Mouse (Mus musculus) ES-E14 (cell line): ENCODE measurements around the gene Gm9999. TPM values are rescaled to one million over a fixed set of nuclear protein-coding genes. Genes with fewer than 3 reads are reported as not detected.

ENCODE experiments used
- DNase-seq: peaks from one replicate; pipeline ENCODE4 v3.0.0-alpha.2; 2013; ENCODE audit warnings: low read depth, low spot score
- H3K27ac ChIP-seq: 2 replicates; pipeline ENCODE4 v1.5.1; 2012; ENCODE audit warnings: low read depth, mild to moderate bottlenecking, low read length, moderate library complexity, mixed read lengths; ENCODE audit not compliant: poor library complexity, insufficient read depth, severe bottlenecking
- H3K36me3 ChIP-seq: 2 replicates; pipeline ENCODE4 v1.6.1; 2012; ENCODE audit warnings: mild to moderate bottlenecking, low read length, moderate library complexity, mixed read lengths; ENCODE audit not compliant: control insufficient read depth, poor library complexity, insufficient read depth, severe bottlenecking
- H3K4me1 ChIP-seq, 2 experiments: fragments of 150-350 bp in 1 of 2; sonication (generic) in 1 of 2; 2 replicates each; pipeline ENCODE4 v1.6.1; 2012; ENCODE audit warnings: low read length in 2 of 2, mild to moderate bottlenecking in 1 of 2, mixed read lengths in 1 of 2; ENCODE audit not compliant: control insufficient read depth in 2 of 2, insufficient read depth in 2 of 2, poor library complexity in 1 of 2
- H3K4me3 ChIP-seq, 2 experiments: fragments of 150-350 bp in 1 of 2; sonication (generic) in 1 of 2; 2 replicates each; pipeline ENCODE4 v1.5.1; 2012; ENCODE audit warnings: low read length in 2 of 2, low read depth in 1 of 2, mild to moderate bottlenecking in 1 of 2, mixed read lengths in 1 of 2; ENCODE audit not compliant: insufficient read depth in 1 of 2, poor library complexity in 1 of 2, severe bottlenecking in 1 of 2
- H3K9ac ChIP-seq: 2 replicates; pipeline ENCODE4 v1.6.1; 2012; ENCODE audit warnings: low read depth, mild to moderate bottlenecking, low read length, mixed read lengths; ENCODE audit not compliant: poor library complexity, insufficient read depth, severe bottlenecking
- H3K9me3 ChIP-seq: fragments of 150-350 bp; sonication (generic); 2 replicates; pipeline ENCODE4 v1.6.1; 2012; ENCODE audit warnings: low read depth, mild to moderate bottlenecking, low read length; ENCODE audit not compliant: control insufficient read depth, insufficient read depth
- CHD2 ChIP-seq: IDR thresholded peaks from 2 replicates; pipeline ENCODE4 v1.6.1; 2014; ENCODE audit warnings: mild to moderate bottlenecking, low read depth, low read length, inconsistent platforms
- HCFC1 ChIP-seq: IDR thresholded peaks from 2 replicates; pipeline ENCODE4 v1.6.1; 2012; ENCODE audit warnings: low read length, inconsistent platforms, borderline replicate concordance; ENCODE audit not compliant: insufficient read depth
- MAFK ChIP-seq: IDR thresholded peaks from 2 replicates; pipeline ENCODE4 v1.6.1; 2014; ENCODE audit warnings: mild to moderate bottlenecking, low read depth, low read length, inconsistent platforms; ENCODE audit not compliant: insufficient read depth
- ZC3H11A ChIP-seq: IDR thresholded peaks from 2 replicates; pipeline ENCODE4 v1.6.1; 2012; ENCODE audit warnings: low read depth, mild to moderate bottlenecking, inconsistent platforms, low read length, borderline replicate concordance
- ZNF384 ChIP-seq: IDR thresholded peaks from 2 replicates; pipeline ENCODE4 v1.6.1; 2012; ENCODE audit warnings: low read depth, low read length, inconsistent platforms
- in situ Hi-C, 2 experiments: fragments of 600-800 bp; cut with MboI; formaldehyde crosslinking; loops; one replicate each; pipeline ENCODE4 v1.15.1; 2025; ENCODE audit warnings: low sequenced_read_pairs in 2 of 2, inconsistent platforms in 1 of 2; ENCODE audit not compliant: unreplicated experiment in 2 of 2
- total RNA-seq: library from RNA; depleted of rRNA; stranded (reverse); fragments of 300-350 nt; gene quantifications from 2 replicates; pipeline ENCODE4 v1.2.3, GENCODE M21; 2012

Gm9999 gene
- total RNA-seq, 1 experiment = not detected

GRCm38 (mm10) chr7:47014564-47015389, 31.4 kb downstream of the Gm9999 start:
- no peak overlapping the region for H3K4me3 ChIP-seq
- H3K36me3 ChIP-seq = no peaks in the 10 kb centered on the region
- DNase-seq = no peak
- H3K9ac ChIP-seq = no peak overlapping the region
- no peaks in the 10 kb centered on the region for H3K9me3 ChIP-seq
- in situ Hi-C loops = no loop called here
- no peak overlapping the region; the same call in 1 of the 2 replicates for H3K27ac ChIP-seq
- TF ChIP-seq ZC3H11A (no peak), MAFK (no peak), CHD2 (no peak), ZNF384 (no peak), HCFC1 (no peak)
- H3K4me1 ChIP-seq = peaks cover 5 to 10% of the 10 kb centered on the region in 2 experiments; a peak in 3 of 4 replicates

- 0 out of 4 replicates have a peak overlapping the region, but pooled peaks of 1 of the 2 experiments have one; percentile 18 for H3K4me3 ChIP-seq
- H3K9ac ChIP-seq = no peak overlapping the region; the same call in 1 of the 2 replicates
- in situ Hi-C loops = no loop called here
- no peaks in the 10 kb centered on the region for H3K9me3 ChIP-seq
- H3K27ac ChIP-seq = no peak overlapping the region
- DNase-seq = peak; percentile 88
- TF ChIP-seq ZNF384 (no peak), CHD2 (no peak), ZC3H11A (peak; percentile 66; the same call in 1 of the 2 replicates)
- H3K36me3 ChIP-seq = no peaks in the 10 kb centered on the region
- peaks cover 5 to 10% of the 10 kb centered on the region in 2 experiments; a peak in 3 of 4 replicates for H3K4me1 ChIP-seq
These were observed 32.1 kb downstream of the Gm9999 start for GRCm38 (mm10) chr7:47015390-47016065.

GRCm38 (mm10) chr7:47016602-47017001, 33.2 kb downstream of the Gm9999 start:
- no peak for DNase-seq
- no peak overlapping the region; the same call in 1 of the 2 replicates for H3K9ac ChIP-seq
- TF ChIP-seq HCFC1 = no peak
- TF ChIP-seq ZNF384 = no peak
- no peak for TF ChIP-seq CHD2
- TF ChIP-seq ZC3H11A = no peak
- TF ChIP-seq MAFK = no peak
- no peaks in the 10 kb centered on the region for H3K36me3 ChIP-seq
- in situ Hi-C loops = no loop called here
- peak overlapping the region; percentile 33; the same call in 1 of the 2 replicates for H3K27ac ChIP-seq
- H3K9me3 ChIP-seq = no peaks in the 10 kb centered on the region
- peaks cover 5 to 15% of the 10 kb centered on the region in 2 experiments; a peak in 3 of 4 replicates for H3K4me1 ChIP-seq
- no peak overlapping the region for H3K4me3 ChIP-seq

- in situ Hi-C loops = no loop called here
- TF ChIP-seq HCFC1 (no peak), CHD2 (no peak), ZC3H11A (no peak), ZNF384 (no peak), MAFK (no peak)
- peaks cover 5 to 15% of the 10 kb centered on the region in 2 experiments; a peak in 3 of 4 replicates for H3K4me1 ChIP-seq
- DNase-seq = peak; percentile 30
- peak overlapping the region; percentile 33; the same call in 1 of the 2 replicates for H3K27ac ChIP-seq
- H3K9me3 ChIP-seq = no peaks in the 10 kb centered on the region
- no peaks in the 10 kb centered on the region for H3K36me3 ChIP-seq
- H3K9ac ChIP-seq = no peak overlapping the region
- H3K4me3 ChIP-seq = no peak overlapping the region
These were observed 33.8 kb downstream of the Gm9999 start for GRCm38 (mm10) chr7:47017146-47017545.
